Mouse (Mus musculus) lung, embryonic 16.5 days (tissue): ENCODE measurements at regions not wholly inside any gene's neighbourhood (a gene's known extent, or its start where the extent isn't known, plus 50 kb on each side); places are given as distances from the start of the nearest gene placed in this dataset.

Experiments
- ATAC-seq: fragments of 200-750 bp; cut with Nextera tagmentation; 2 replicates; pipeline ENCODE4 v1.8.0; 2017; ENCODE audit warnings: low read depth, mild to moderate bottlenecking, moderate library complexity
- H3K27ac ChIP-seq: fragments of 300-500 bp; sonication (generic); 2 replicates; pipeline ENCODE4 v1.5.1; 2014; ENCODE audit warnings: mild to moderate bottlenecking, control low read depth, low read length
- H3K27me3 ChIP-seq: fragments of 300-500 bp; sonication (generic); 2 replicates; pipeline ENCODE4 v1.6.1; 2014; ENCODE audit warnings: low read depth, low read length, mixed read lengths; ENCODE audit not compliant: control insufficient read depth, insufficient read depth
- H3K36me3 ChIP-seq: fragments of 300-500 bp; sonication (generic); 2 replicates; pipeline ENCODE4 v1.6.1; 2014; ENCODE audit warnings: low read length; ENCODE audit not compliant: control insufficient read depth, insufficient read depth
- H3K4me1 ChIP-seq: fragments of 300-500 bp; sonication (generic); replicated peaks from 2 replicates; pipeline ENCODE4 v1.6.1; 2014; ENCODE audit warnings: low read length, mixed read lengths; ENCODE audit not compliant: control insufficient read depth, insufficient read depth
- H3K4me2 ChIP-seq: fragments of 300-500 bp; sonication (generic); 2 replicates; pipeline ENCODE4 v1.6.1; 2014; ENCODE audit warnings: low read depth, low read length, control low read depth
- H3K4me3 ChIP-seq: fragments of 300-500 bp; sonication (generic); 2 replicates; pipeline ENCODE4 v1.5.1; 2014; ENCODE audit warnings: mild to moderate bottlenecking, low read length, control low read depth
- H3K9ac ChIP-seq: fragments of 300-500 bp; sonication (generic); 2 replicates; pipeline ENCODE4 v1.6.1; 2014; ENCODE audit warnings: low read length, control low read depth
- H3K9me3 ChIP-seq: fragments of 300-500 bp; sonication (generic); 2 replicates; pipeline ENCODE4 v1.6.1; 2016; ENCODE audit warnings: low read length; ENCODE audit not compliant: control insufficient read depth
- WGBS: fragments of 180-500 bp; shearing (Covaris S2); extraction: QIAGEN DNeasy Blood & Tissue Kit; methylation state at CpG from one replicate; pipeline ENCODE4 v1.1.7; 2014; 5-methylcytosine and 5-hydroxymethylcytosine counted together

- H3K36me3 ChIP-seq, result no peaks in the 10 kb centered on the region
- H3K27ac ChIP-seq, result peak overlapping the region; percentile 18; the same call in 1 of the 2 replicates
- H3K9me3 ChIP-seq, result no peaks in the 10 kb centered on the region
- no peaks in the 10 kb centered on the region for H3K27me3 ChIP-seq
- ATAC-seq, result peak; percentile 82
- no peaks in the 10 kb centered on the region for H3K4me1 ChIP-seq
- no peak overlapping the region for H3K4me2 ChIP-seq
- WGBS, result 57% methylated on average over 4 of the region's 4 CpGs
- no peak overlapping the region for H3K4me3 ChIP-seq
- H3K9ac ChIP-seq, result no peak overlapping the region
These were observed 182.1 kb upstream of the Hhip start for GRCm38 (mm10) chr8:80239879-80240278.

- Histone ChIP-seq H3K4me1 (0 out of 2 replicates have a peak, but pooled peaks cover 7% of the 10 kb centered on the region), H3K27ac (no peak overlapping the region), H3K27me3 (no peaks in the 10 kb centered on the region), H3K4me3 (no peak overlapping the region), H3K4me2 (no peak overlapping the region), H3K9me3 (no peaks in the 10 kb centered on the region), H3K36me3 (no peaks in the 10 kb centered on the region), H3K9ac (no peak overlapping the region)
- WGBS, result 68% methylated on average over 1 of the region's 1 CpGs
- ATAC-seq, result peak; percentile 60
These were observed 152.6 kb upstream of the Hhip start for GRCm38 (mm10) chr8:80210361-80210760.

GRCm38 (mm10) chr8:80204678-80205654, 147.2 kb upstream of the Hhip start:
- no peaks in the 10 kb centered on the region for H3K36me3 ChIP-seq
- peaks cover 5% of the 10 kb centered on the region; the same call in 1 of the 2 replicates for H3K4me1 ChIP-seq
- no peak overlapping the region for H3K4me2 ChIP-seq
- H3K27me3 ChIP-seq, result no peaks in the 10 kb centered on the region
- no peak overlapping the region for H3K4me3 ChIP-seq
- 61% methylated on average over 15 of the region's 15 CpGs for WGBS
- no peak overlapping the region for H3K9ac ChIP-seq
- no peak for ATAC-seq
- H3K9me3 ChIP-seq, result no peaks in the 10 kb centered on the region
- peak overlapping the region; percentile 65 for H3K27ac ChIP-seq

GRCm38 (mm10) chr8:80203769-80204677, 146.2 kb upstream of the Hhip start:
- H3K9me3 ChIP-seq, result no peaks in the 10 kb centered on the region
- H3K27ac ChIP-seq, result peak overlapping the region; percentile 65
- H3K9ac ChIP-seq, result no peak overlapping the region
- H3K4me3 ChIP-seq, result no peak overlapping the region
- ATAC-seq, result peak; percentile 95
- H3K27me3 ChIP-seq, result no peaks in the 10 kb centered on the region
- H3K4me1 ChIP-seq, result peaks cover 5% of the 10 kb centered on the region; the same call in 1 of the 2 replicates
- H3K4me2 ChIP-seq, result no peak overlapping the region
- H3K36me3 ChIP-seq, result no peaks in the 10 kb centered on the region
- WGBS, result 45% methylated on average over 4 of the region's 4 CpGs

DNA sequence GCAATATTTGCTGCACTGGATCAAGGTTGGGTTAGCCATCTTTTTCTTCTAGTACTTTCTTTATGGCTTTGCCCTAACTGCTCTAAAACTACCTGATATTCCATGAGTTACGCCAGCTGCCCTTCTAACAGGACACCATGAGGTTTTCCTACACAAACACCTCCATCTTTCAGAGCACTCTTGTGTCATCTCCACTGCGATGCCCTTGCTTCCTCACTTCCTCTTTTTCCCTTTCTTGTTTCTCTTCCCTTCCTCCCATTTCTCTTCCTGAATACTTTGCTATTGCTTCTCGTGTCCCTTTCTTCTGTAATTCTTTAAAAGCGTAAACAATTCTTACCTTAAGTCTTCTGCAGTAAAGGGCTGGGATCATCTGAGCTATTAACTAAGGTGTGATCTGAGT, 139.9 kb upstream of the Hhip start:
- no peaks in the 10 kb centered on the region for H3K4me1 ChIP-seq
- H3K36me3 ChIP-seq, result no peaks in the 10 kb centered on the region
- 71% methylated on average over 4 of the region's 4 CpGs for WGBS
- no peak for ATAC-seq
- no peak overlapping the region for H3K4me3 ChIP-seq
- no peak overlapping the region for H3K9ac ChIP-seq
- H3K27ac ChIP-seq, result no peak overlapping the region
- no peaks in the 10 kb centered on the region for H3K27me3 ChIP-seq
- no peak overlapping the region for H3K4me2 ChIP-seq
- no peaks in the 10 kb centered on the region for H3K9me3 ChIP-seq

DNA sequence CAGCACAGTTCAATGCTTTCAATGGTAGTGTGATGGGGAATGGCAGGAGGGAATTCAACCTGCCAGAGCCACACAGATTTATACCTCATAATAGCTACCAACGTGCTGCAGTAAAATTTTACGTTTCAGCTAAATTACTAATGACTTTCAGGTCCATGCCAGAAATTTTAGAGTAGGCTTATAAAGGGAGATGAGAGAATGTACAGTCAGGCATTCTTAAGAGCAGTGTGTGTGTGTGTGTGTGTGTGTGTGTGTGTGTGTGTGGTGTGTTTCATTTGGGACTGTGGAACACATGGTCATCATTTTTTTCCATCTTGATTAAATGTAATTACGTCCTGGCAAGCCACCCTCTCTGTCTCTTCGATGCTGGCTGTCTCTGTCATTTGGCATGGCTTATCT, 132.7 kb upstream of the Hhip start:
- Histone ChIP-seq H3K4me1 (no peaks in the 10 kb centered on the region), H3K4me2 (no peak overlapping the region), H3K27ac (no peak overlapping the region), H3K36me3 (no peaks in the 10 kb centered on the region), H3K27me3 (no peaks in the 10 kb centered on the region), H3K4me3 (no peak overlapping the region), H3K9ac (no peak overlapping the region), H3K9me3 (no peaks in the 10 kb centered on the region)
- no peak for ATAC-seq
- WGBS, result 46% methylated on average over 4 of the region's 4 CpGs

- no peak overlapping the region for H3K4me3 ChIP-seq
- WGBS, result 68% methylated on average over 10 of the region's 10 CpGs
- no peak overlapping the region for H3K9ac ChIP-seq
- no peak overlapping the region for H3K27ac ChIP-seq
- 0 out of 2 replicates have a peak, but pooled peaks cover 2% of the 10 kb centered on the region for H3K4me1 ChIP-seq
- H3K9me3 ChIP-seq, result no peaks in the 10 kb centered on the region
- H3K4me2 ChIP-seq, result no peak overlapping the region
- no peak for ATAC-seq
- no peaks in the 10 kb centered on the region for H3K27me3 ChIP-seq
- H3K36me3 ChIP-seq, result no peaks in the 10 kb centered on the region
These were observed 132.1 kb upstream of the Hhip start for GRCm38 (mm10) chr8:80189797-80190509.

DNA sequence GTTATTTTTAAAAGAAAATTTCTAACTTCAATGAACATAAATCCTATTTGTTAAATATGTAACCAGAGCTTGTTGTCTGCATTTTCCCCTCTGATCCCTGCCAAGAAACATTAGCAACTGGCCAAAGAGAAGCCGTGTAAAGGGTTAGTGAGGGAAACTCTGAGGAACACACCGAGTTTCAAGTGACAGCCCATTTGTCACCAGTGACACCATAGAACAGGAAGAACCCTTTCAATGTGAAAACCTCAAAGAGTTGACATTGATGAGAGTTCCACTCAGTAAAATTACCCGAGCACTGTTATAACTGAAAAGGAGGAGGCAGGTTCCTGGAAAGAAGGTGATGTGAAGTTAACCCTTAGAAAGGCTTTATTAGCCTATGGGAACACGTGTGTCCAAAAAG, 127.5 kb upstream of the Hhip start:
- Histone ChIP-seq H3K36me3 (no peaks in the 10 kb centered on the region), H3K4me2 (no peak overlapping the region), H3K9me3 (no peaks in the 10 kb centered on the region; the same call in 1 of the 2 replicates), H3K4me3 (no peak overlapping the region), H3K4me1 (0 out of 2 replicates have a peak, but pooled peaks cover 2% of the 10 kb centered on the region), H3K27me3 (no peaks in the 10 kb centered on the region), H3K9ac (no peak overlapping the region), H3K27ac (no peak overlapping the region)
- 18% methylated on average over 4 of the region's 4 CpGs for WGBS
- no peak for ATAC-seq
